In the genomic region with DNA sequence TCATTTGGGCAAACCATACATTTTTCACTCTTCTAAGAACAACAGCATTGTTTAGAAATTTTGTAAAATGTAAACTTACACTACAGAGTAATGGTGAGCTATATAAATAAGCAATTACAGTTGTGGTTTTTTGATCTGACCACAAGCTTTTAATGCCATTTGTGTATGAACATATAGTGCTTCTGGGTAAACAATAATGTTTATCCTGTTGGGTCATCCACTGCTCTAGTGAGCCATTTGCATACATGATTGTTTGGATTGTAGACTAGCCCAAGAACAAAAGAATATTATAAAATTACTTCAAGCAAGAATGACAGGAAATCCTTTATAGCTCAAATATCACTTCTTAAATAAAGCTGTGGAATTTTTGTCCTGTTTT, we compare ENCODE assay signal across 11 mouse cellular contexts.
A peak's percentile ranks its signal among the peaks of the same experiment; 100 is the strongest.
DNase-seq lines count a peak whose midpoint lies in the region; ATAC-seq lines count a peak whose summit lies in the region.
"Had no signal": no experiment of that assay in that cellular context is flagged by ENCODE, and none has a peak within 500 bp of the region (broad histone marks: within the 10 kb centered on the region; RNA-seq: fewer than 3 reads in every experiment).

No protein-coding gene starts in this region.

- ATAC-seq in forebrain, embryonic 12.5 days (ENCODE audit: low FRiP score), result no peak
- no peak for ATAC-seq in forebrain, embryonic 15.5 days (replicated peaks)
- 0 out of 2 replicates have a peak, but pooled peaks have one; percentile 20 for ATAC-seq in kidney, embryonic 14.5 days (ENCODE audit: low FRiP score, low TSS enrichment)
- no peak for ATAC-seq in midbrain, embryonic 11.5 days (ENCODE audit: low FRiP score)
- no peak for ATAC-seq in liver, embryonic 13.5 days (ENCODE audit: low read depth)

- no peaks in the 10 kb centered on the region for H3K9me3 ChIP-seq in forebrain, embryonic 12.5 days
- H3K9me3 ChIP-seq in forebrain, embryonic 15.5 days, result no peaks in the 10 kb centered on the region
- H3K9me3 ChIP-seq in kidney, embryonic 14.5 days (ENCODE audit: control insufficient read depth, low read length), result no peaks in the 10 kb centered on the region
- H3K9me3 ChIP-seq in midbrain, embryonic 10.5 days (replicated peaks), result no peaks in the 10 kb centered on the region
- H3K9me3 ChIP-seq in midbrain, embryonic 11.5 days (ENCODE audit: control insufficient read depth, low read length), result no peaks in the 10 kb centered on the region
- H3K9me3 ChIP-seq in liver, embryonic 13.5 days (replicated peaks), result no peaks in the 10 kb centered on the region
- H3K9me3 ChIP-seq: heart, embryonic 12.5 days had no signal

- H3K4me1 ChIP-seq in forebrain, embryonic 12.5 days, result peaks cover 22% of the 10 kb centered on the region
- H3K4me1 ChIP-seq in forebrain, embryonic 15.5 days, result peaks cover 32% of the 10 kb centered on the region
- peaks cover 9% of the 10 kb centered on the region for H3K4me1 ChIP-seq in kidney, embryonic 14.5 days (ENCODE audit: control insufficient read depth, insufficient read depth, low read length)
- H3K4me1 ChIP-seq in midbrain, embryonic 10.5 days, result peaks cover 47% of the 10 kb centered on the region
- peaks cover 19% of the 10 kb centered on the region for H3K4me1 ChIP-seq in midbrain, embryonic 11.5 days (ENCODE audit: control insufficient read depth, insufficient read depth, low read length)
- peaks cover 27% of the 10 kb centered on the region for H3K4me1 ChIP-seq in liver, embryonic 13.5 days (replicated peaks)

- H3K4me2 ChIP-seq in forebrain, embryonic 12.5 days, result peak overlapping the region; percentile 41; the same call in 1 of the 2 replicates
- H3K4me2 ChIP-seq in forebrain, embryonic 15.5 days (replicated peaks), result no peak overlapping the region
- no peak overlapping the region for H3K4me2 ChIP-seq in kidney, embryonic 14.5 days (replicated peaks; ENCODE audit: low read depth, low read length)
- H3K4me2 ChIP-seq in midbrain, embryonic 11.5 days, result no peak overlapping the region
- no peak overlapping the region for H3K4me2 ChIP-seq in liver, embryonic 13.5 days

- no peak overlapping the region for H3K4me3 ChIP-seq in forebrain, embryonic 12.5 days (replicated peaks)
- no peak overlapping the region for H3K4me3 ChIP-seq in forebrain, embryonic 15.5 days
- H3K4me3 ChIP-seq in kidney, embryonic 14.5 days (ENCODE audit: low read length), result no peak overlapping the region
- H3K4me3 ChIP-seq in midbrain, embryonic 10.5 days, result peak overlapping the region; percentile 42; the same call in 1 of the 2 replicates
- H3K4me3 ChIP-seq in midbrain, embryonic 11.5 days (ENCODE audit: low read depth, low read length), result no peak overlapping the region
- no peak overlapping the region for H3K4me3 ChIP-seq in liver, embryonic 13.5 days (replicated peaks)

- H3K27ac ChIP-seq in forebrain, embryonic 12.5 days, result peak overlapping the region; percentile 83; the same call in 1 of the 2 replicates
- no peak overlapping the region for H3K27ac ChIP-seq in forebrain, embryonic 15.5 days (replicated peaks)
- peak overlapping the region; percentile 79; the same call in 1 of the 2 replicates for H3K27ac ChIP-seq in kidney, embryonic 14.5 days (ENCODE audit: low read depth, low read length)
- H3K27ac ChIP-seq in midbrain, embryonic 10.5 days (replicated peaks), result peak overlapping the region; percentile 88
- H3K27ac ChIP-seq in midbrain, embryonic 11.5 days (ENCODE audit: low read depth, low read length), result no peak overlapping the region; the same call in 1 of the 2 replicates
- H3K27ac ChIP-seq in liver, embryonic 13.5 days, result peak overlapping the region; percentile 61; the same call in 1 of the 2 replicates

- H3K36me3 ChIP-seq in forebrain, embryonic 12.5 days (replicated peaks), result no peaks in the 10 kb centered on the region
- no peaks in the 10 kb centered on the region for H3K36me3 ChIP-seq in forebrain, embryonic 15.5 days
- H3K36me3 ChIP-seq in kidney, embryonic 14.5 days (ENCODE audit: control insufficient read depth, insufficient read depth, low read length), result no peaks in the 10 kb centered on the region
- H3K36me3 ChIP-seq in midbrain, embryonic 10.5 days, result no peaks in the 10 kb centered on the region
- H3K36me3 ChIP-seq in midbrain, embryonic 11.5 days (ENCODE audit: control insufficient read depth, insufficient read depth, low read length), result no peaks in the 10 kb centered on the region
- no peaks in the 10 kb centered on the region for H3K36me3 ChIP-seq in liver, embryonic 13.5 days
- H3K36me3 ChIP-seq: heart, embryonic 12.5 days had no signal

- H3K27me3 ChIP-seq in forebrain, embryonic 12.5 days, result no peaks in the 10 kb centered on the region
- H3K27me3 ChIP-seq in forebrain, embryonic 15.5 days, result no peaks in the 10 kb centered on the region
- no peaks in the 10 kb centered on the region for H3K27me3 ChIP-seq in kidney, embryonic 14.5 days (ENCODE audit: control insufficient read depth, insufficient read depth, low read length)
- H3K27me3 ChIP-seq in midbrain, embryonic 10.5 days (ENCODE audit: low read depth, poor library complexity, severe bottlenecking), result no peaks in the 10 kb centered on the region
- no peaks in the 10 kb centered on the region for H3K27me3 ChIP-seq in midbrain, embryonic 11.5 days (ENCODE audit: control insufficient read depth, insufficient read depth, low read length)
- H3K27me3 ChIP-seq in liver, embryonic 13.5 days, result no peaks in the 10 kb centered on the region
- H3K27me3 ChIP-seq: heart, embryonic 12.5 days had no signal

- no peak overlapping the region for H3K9ac ChIP-seq in forebrain, embryonic 12.5 days
- H3K9ac ChIP-seq in forebrain, embryonic 15.5 days (replicated peaks), result no peak overlapping the region
- no peak overlapping the region for H3K9ac ChIP-seq in kidney, embryonic 14.5 days (ENCODE audit: low read depth, low read length)
- no peak overlapping the region for H3K9ac ChIP-seq in midbrain, embryonic 11.5 days (ENCODE audit: low read length)
- no peak overlapping the region for H3K9ac ChIP-seq in liver, embryonic 13.5 days

- no peak for DNase-seq in kidney, postnatal 4 days
- DNase-seq in midbrain, embryonic 10.5 days (ENCODE audit: low spot score), result no peak
- no peak for DNase-seq in midbrain, embryonic 11.5 days (ENCODE audit: low spot score, missing footprints)
- no peak for DNase-seq in liver, embryonic 13.5 days
- no peak for DNase-seq in retina, postnatal 1 day
- DNase-seq: cerebellum, adult 18-20 months; thymus, postnatal 14 days had no signal

Comparison
In these comparisons a context has a peak if more than half of its experiments do, and no peak if none do; other contexts are left out.
1. H3K27ac ChIP-seq: peak in forebrain, embryonic 12.5 days (single experiment), kidney, embryonic 14.5 days (single experiment), midbrain, embryonic 10.5 days (single experiment) and liver, embryonic 13.5 days (single experiment); none in forebrain, embryonic 15.5 days (single experiment) and midbrain, embryonic 11.5 days (single experiment).